Mouse (Mus musculus): Measurements from ENCODE around the gene Fgfr2. TPM values are rescaled to one million over a fixed set of nuclear protein-coding genes. Genes with fewer than 3 reads are reported as not detected.

Fgfr2 gene
- polyA plus RNA-seq, 1 experiment from 2014 or later, result 11.2 TPM

DNA sequence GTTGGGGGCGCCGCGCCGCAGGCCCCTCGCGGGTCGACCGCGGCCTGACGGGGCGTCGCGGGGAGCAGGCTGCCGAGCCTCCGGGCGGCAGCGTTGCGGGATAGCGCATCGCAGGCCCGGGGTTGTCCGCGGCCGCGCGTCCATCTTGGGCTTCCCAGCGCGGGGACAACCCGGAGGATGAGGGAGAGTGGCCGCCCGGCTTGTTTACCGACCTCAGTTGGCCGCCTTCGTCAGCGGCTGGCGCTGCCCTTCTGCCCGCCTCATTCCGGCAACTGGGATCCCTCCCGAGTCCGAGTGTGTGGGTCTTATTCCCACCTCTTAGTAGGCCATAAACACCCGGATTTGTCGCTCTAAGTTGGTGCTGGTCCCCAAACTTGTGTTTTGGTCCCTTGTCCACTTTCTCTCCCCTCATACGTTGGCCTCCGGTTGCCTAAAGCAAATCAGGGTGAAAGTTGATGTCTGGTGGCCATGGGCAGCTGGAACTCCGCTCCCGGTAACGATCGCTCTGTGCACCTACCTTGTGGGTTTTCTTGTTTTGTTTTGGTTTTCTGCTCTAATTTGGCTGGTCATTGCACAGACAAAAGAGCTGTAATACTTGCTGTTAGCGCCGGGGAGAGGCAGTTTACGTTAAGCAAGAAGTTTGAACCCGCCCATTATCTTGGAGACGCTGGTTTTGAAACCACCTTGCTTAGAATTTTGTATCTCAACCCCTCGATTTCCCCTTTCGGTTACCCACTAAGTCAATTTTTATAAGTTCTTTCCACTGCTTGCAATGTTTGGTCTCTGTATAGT, 191.4 kb downstream of the Fgfr2 start:
- H3K4me3 ChIP-seq (ENCODE audit: low read depth, low read length), result peak overlapping the region; percentile 84
- WGBS (ENCODE audit: insufficient replicate concordance), result 6% methylated on average over 50 of the region's 55 CpGs
- H3K4me1 ChIP-seq (ENCODE audit: insufficient read depth), result peaks cover 6% of the 10 kb centered on the region
- peak overlapping the region; percentile 67 for H3K4me2 ChIP-seq (ENCODE audit: low read depth, low read length)
- DNase-seq, result peak; percentile 63
- no peak for TF ChIP-seq EP300 (IDR thresholded peaks at IDR 0.05; ENCODE audit: low read depth)
- H3K9ac ChIP-seq (replicated peaks), result peak overlapping the region; percentile 95
- no peaks in the 10 kb centered on the region for H3K9me3 ChIP-seq (ENCODE audit: low read length)
- ATAC-seq, result peak; percentile 32
- peak overlapping the region; percentile 100 for H3K27ac ChIP-seq (ENCODE audit: low read depth)
- no peaks in the 10 kb centered on the region for H3K36me3 ChIP-seq (replicated peaks; ENCODE audit: insufficient read depth, low read length)
- no peaks in the 10 kb centered on the region for H3K27me3 ChIP-seq (ENCODE audit: insufficient read depth, low read length)

DNA sequence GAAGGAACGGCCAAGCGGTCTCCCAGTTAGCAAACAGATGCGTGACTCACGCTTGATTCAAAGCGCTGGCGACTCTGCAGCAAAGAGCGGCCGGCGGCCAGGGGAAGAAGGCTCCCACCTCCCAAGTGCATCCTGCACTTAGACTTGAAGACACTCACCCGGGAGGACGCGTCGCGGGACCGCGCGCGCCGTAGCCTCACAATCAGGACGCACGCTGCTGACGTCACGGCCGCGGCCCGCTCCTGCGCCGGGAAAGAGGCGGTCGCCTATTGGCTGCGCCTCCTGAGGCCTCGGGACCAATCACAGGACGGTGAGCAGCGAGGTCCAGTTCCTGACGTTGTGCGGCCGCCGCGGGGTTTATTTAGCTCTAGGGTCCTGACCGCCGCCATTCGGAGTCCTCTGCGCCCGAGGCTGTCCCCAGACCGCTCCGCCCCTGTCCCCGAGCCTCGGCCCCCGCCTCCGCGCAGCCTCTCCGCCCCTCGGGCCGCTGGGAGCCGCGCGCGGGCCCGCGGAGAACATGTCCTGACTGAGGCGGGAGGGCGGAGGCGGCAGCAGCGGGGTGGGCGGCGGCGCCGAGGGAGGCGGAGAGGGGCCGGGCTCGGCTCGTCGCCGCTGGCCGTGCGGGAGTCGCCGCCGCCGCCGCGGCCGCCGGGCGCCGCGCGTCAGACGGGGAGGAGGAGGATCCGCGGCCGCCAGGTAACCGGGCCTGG, 192.1 kb downstream of the Fgfr2 start, which contains the start of gene Zranb1:
Gene Zranb1 (plus strand): TSS at position 293 of the 710 bp plus-strand sequence.
- Histone ChIP-seq H3K27me3 (ENCODE audit: insufficient read depth, low read length) (no peaks in the 10 kb centered on the region), H3K4me2 (ENCODE audit: low read depth, low read length) (peak within 1 kb of the TSS; percentile 67), H3K27ac (ENCODE audit: low read depth) (peak within 1 kb of the TSS; percentile 100), H3K4me1 (ENCODE audit: insufficient read depth) (peaks cover 6% of the 10 kb centered on the region), H3K36me3 (replicated peaks; ENCODE audit: insufficient read depth, low read length) (no peaks in the 10 kb centered on the region), H3K9ac (replicated peaks) (peak within 1 kb of the TSS; percentile 95), H3K4me3 (ENCODE audit: low read depth, low read length) (peak within 1 kb of the TSS; percentile 84), H3K9me3 (ENCODE audit: low read length) (no peaks in the 10 kb centered on the region)
- TF ChIP-seq CTCF (IDR thresholded peaks at IDR 0.05; ENCODE audit: low read depth) (no peak), EP300 (IDR thresholded peaks at IDR 0.05; ENCODE audit: low read depth) (no peak; the same call in 1 of the 2 replicates)
- peak; percentile 99 for DNase-seq
- WGBS (ENCODE audit: insufficient replicate concordance), result under 1% methylated on average over 52 of the region's 93 CpGs
- ATAC-seq, result peak; percentile 97

DNA sequence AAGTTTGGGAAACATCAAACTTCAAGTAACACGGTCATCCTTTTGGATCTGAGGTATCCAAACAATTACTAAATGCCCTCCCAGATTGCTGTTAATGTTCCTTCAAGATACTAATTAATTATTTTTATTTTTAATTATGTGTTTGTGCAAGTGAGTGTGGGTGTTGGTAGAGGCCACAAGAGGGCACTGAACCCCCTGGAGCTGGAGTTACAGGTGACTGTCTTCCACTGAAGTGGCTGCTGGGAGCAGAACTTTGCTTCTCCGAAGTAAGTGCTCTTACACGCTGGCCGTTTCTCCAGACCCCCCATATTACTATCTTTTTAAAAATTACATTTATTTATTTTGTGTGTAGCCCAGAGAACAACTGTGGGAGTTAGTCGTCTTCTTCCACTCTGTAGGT, 193.1 kb downstream of the Fgfr2 start:
- DNase-seq, result no peak
- Histone ChIP-seq H3K27ac (ENCODE audit: low read depth) (peak overlapping the region; percentile 100; the same call in 1 of the 2 replicates), H3K4me3 (ENCODE audit: low read depth, low read length) (peak overlapping the region; percentile 84), H3K4me1 (ENCODE audit: insufficient read depth) (peaks cover 6% of the 10 kb centered on the region), H3K9ac (replicated peaks) (no peak overlapping the region; the same call in 1 of the 2 replicates), H3K9me3 (ENCODE audit: low read length) (no peaks in the 10 kb centered on the region), H3K27me3 (ENCODE audit: insufficient read depth, low read length) (no peaks in the 10 kb centered on the region), H3K36me3 (replicated peaks; ENCODE audit: insufficient read depth, low read length) (no peaks in the 10 kb centered on the region), H3K4me2 (ENCODE audit: low read depth, low read length) (peak overlapping the region; percentile 67)
- TF ChIP-seq CTCF (IDR thresholded peaks at IDR 0.05; ENCODE audit: low read depth) (peak; percentile 53), EP300 (IDR thresholded peaks at IDR 0.05; ENCODE audit: low read depth) (no peak)
- 86% methylated on average over 5 of the region's 5 CpGs for WGBS (ENCODE audit: insufficient replicate concordance)
- ATAC-seq, result no peak

DNA sequence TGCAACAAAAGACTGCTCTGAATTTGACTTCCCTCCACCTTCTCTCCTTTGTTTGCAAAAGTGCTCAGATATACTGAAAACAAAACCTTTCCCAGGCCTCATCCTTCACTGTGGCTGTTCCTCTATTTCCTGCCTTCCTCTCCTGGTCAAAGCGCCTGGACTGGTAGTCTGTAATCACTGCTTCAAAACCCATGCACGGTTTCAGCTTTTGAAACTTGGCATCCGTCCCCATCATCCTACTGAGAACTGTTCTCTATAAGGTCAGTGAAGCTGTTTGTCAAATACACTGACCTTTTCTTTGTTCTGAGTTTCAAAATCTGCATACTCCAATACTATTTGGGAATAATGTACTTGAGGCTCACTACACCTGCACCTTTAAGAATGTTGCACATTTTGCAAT, 195.9 kb downstream of the Fgfr2 start:
- 51% methylated on average over 3 of the region's 3 CpGs for WGBS (ENCODE audit: insufficient replicate concordance)
- TF ChIP-seq CTCF (IDR thresholded peaks at IDR 0.05; ENCODE audit: low read depth), result no peak
- TF ChIP-seq EP300 (IDR thresholded peaks at IDR 0.05; ENCODE audit: low read depth), result no peak
- ATAC-seq (no peak), DNase-seq (no peak)
- Histone ChIP-seq H3K27ac (ENCODE audit: low read depth) (no peak overlapping the region), H3K4me1 (ENCODE audit: insufficient read depth) (peaks cover 6% of the 10 kb centered on the region), H3K9ac (replicated peaks) (no peak overlapping the region), H3K4me3 (ENCODE audit: low read depth, low read length) (no peak overlapping the region), H3K27me3 (ENCODE audit: insufficient read depth, low read length) (no peaks in the 10 kb centered on the region), H3K36me3 (replicated peaks; ENCODE audit: insufficient read depth, low read length) (no peaks in the 10 kb centered on the region), H3K9me3 (ENCODE audit: low read length) (no peaks in the 10 kb centered on the region), H3K4me2 (ENCODE audit: low read depth, low read length) (no peak overlapping the region)

DNA sequence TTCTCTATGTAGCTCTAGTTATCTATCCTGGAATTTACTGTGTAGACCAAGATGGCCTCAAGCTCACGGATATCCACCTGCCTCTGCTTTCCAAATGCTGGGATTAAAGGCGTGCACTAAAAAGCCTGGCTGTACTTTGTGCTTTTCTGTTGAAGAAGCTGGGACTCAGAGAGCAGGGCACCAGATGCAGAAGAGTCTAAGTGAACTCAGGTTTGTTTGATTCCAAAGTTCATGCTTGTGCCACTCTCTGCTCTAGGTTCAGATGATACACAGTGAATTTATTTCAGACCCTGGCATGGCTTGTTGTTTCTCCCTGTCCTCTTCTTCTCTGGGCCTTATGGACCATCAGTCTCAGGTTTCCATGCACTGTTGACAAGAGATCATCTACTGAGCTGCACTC, 197.9 kb downstream of the Fgfr2 start:
- DNase-seq (no peak), ATAC-seq (peak; percentile 56)
- H3K9me3 ChIP-seq (ENCODE audit: low read length), result no peaks in the 10 kb centered on the region
- 58% methylated on average over 2 of the region's 2 CpGs for WGBS (ENCODE audit: insufficient replicate concordance)
- no peak overlapping the region for H3K4me3 ChIP-seq (ENCODE audit: low read depth, low read length)
- H3K4me2 ChIP-seq (ENCODE audit: low read depth, low read length), result no peak overlapping the region
- no peak for TF ChIP-seq CTCF (IDR thresholded peaks at IDR 0.05; ENCODE audit: low read depth)
- TF ChIP-seq EP300 (IDR thresholded peaks at IDR 0.05; ENCODE audit: low read depth), result no peak
- no peaks in the 10 kb centered on the region for H3K36me3 ChIP-seq (replicated peaks; ENCODE audit: insufficient read depth, low read length)
- no peak overlapping the region for H3K27ac ChIP-seq (ENCODE audit: low read depth)
- no peak overlapping the region for H3K9ac ChIP-seq (replicated peaks)
- no peaks in the 10 kb centered on the region for H3K27me3 ChIP-seq (ENCODE audit: insufficient read depth, low read length)
- H3K4me1 ChIP-seq (ENCODE audit: insufficient read depth), result peaks cover 3% of the 10 kb centered on the region

DNA sequence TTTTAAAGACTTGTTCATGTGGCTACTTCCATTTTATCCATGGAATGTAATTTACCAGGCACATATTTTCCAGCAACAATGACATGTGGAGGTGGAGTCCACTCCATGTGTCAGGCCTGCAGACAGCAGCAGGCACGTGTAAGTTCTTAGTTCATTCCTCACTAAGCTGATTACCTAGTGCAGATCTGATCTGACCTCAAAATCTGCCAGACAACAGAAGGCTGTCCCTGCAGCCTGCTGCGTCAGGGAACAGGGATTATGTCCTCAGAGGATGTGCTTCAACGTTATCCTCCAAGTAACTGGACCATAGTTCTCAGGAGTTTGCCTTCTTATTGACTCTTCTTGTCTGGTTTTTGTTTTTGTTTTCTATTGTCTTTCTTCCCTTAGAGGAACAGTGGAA, 201.2 kb downstream of the Fgfr2 start:
- Histone ChIP-seq H3K4me1 (ENCODE audit: insufficient read depth) (no peaks in the 10 kb centered on the region), H3K4me3 (ENCODE audit: low read depth, low read length) (no peak overlapping the region), H3K27me3 (ENCODE audit: insufficient read depth, low read length) (no peaks in the 10 kb centered on the region), H3K4me2 (ENCODE audit: low read depth, low read length) (no peak overlapping the region), H3K36me3 (replicated peaks; ENCODE audit: insufficient read depth, low read length) (no peaks in the 10 kb centered on the region), H3K9ac (replicated peaks) (no peak overlapping the region), H3K27ac (ENCODE audit: low read depth) (no peak overlapping the region), H3K9me3 (ENCODE audit: low read length) (0 out of 2 replicates have a peak, but pooled peaks cover 2% of the 10 kb centered on the region)
- ATAC-seq (no peak), DNase-seq (no peak)
- WGBS (ENCODE audit: insufficient replicate concordance), result 47% methylated on average over 3 of the region's 3 CpGs
- no peak for TF ChIP-seq EP300 (IDR thresholded peaks at IDR 0.05; ENCODE audit: low read depth)
- TF ChIP-seq CTCF (IDR thresholded peaks at IDR 0.05; ENCODE audit: low read depth), result no peak

Data from liver, postnatal 0 days (tissue).